Mouse (Mus musculus) lung, postnatal 0 days (tissue): ENCODE results near the gene Aup1. TPM values are rescaled to one million over a fixed set of nuclear protein-coding genes. Genes with fewer than 3 reads are reported as not detected.

ENCODE experiments used
- ATAC-seq: fragments of 200-750 bp; cut with Nextera tagmentation; 2 replicates; pipeline ENCODE4 v1.8.0; 2017; ENCODE audit warnings: moderate library complexity
- DNase-seq: peaks from one replicate; pipeline ENCODE4 v3.0.0-alpha.2; 2016; ENCODE audit warnings: low spot score
- H3K27ac ChIP-seq: fragments of 300-500 bp; sonication (generic); 2 replicates; pipeline ENCODE4 v1.5.1; 2014; ENCODE audit warnings: antibody characterized with exemption, mild to moderate bottlenecking, low read length, mixed read lengths
- H3K27me3 ChIP-seq: fragments of 300-500 bp; sonication (generic); replicated peaks from 2 replicates; pipeline ENCODE4 v1.6.1; 2014; ENCODE audit warnings: low read length, mixed read lengths; ENCODE audit not compliant: insufficient read depth
- H3K36me3 ChIP-seq: fragments of 300-500 bp; sonication (generic); 2 replicates; pipeline ENCODE4 v1.6.1; 2014; ENCODE audit warnings: low read length, mixed read lengths; ENCODE audit not compliant: insufficient read depth
- H3K4me1 ChIP-seq: fragments of 300-500 bp; sonication (generic); 2 replicates; pipeline ENCODE4 v1.6.1; 2014; ENCODE audit warnings: antibody characterized with exemption, low read depth, low read length, mixed read lengths; ENCODE audit not compliant: insufficient read depth
- H3K4me2 ChIP-seq: fragments of 300-500 bp; sonication (generic); replicated peaks from 2 replicates; pipeline ENCODE4 v1.6.1; 2014; ENCODE audit warnings: low read depth, mild to moderate bottlenecking, low read length, moderate library complexity, mixed read lengths
- H3K4me3 ChIP-seq: fragments of 300-500 bp; sonication (generic); 2 replicates; pipeline ENCODE4 v1.5.1; 2014; ENCODE audit warnings: low read depth, low read length
- H3K9ac ChIP-seq: fragments of 300-500 bp; sonication (generic); replicated peaks from 2 replicates; pipeline ENCODE4 v1.6.1; 2014; ENCODE audit warnings: low read depth, mild to moderate bottlenecking
- H3K9me3 ChIP-seq: fragments of 300-500 bp; sonication (generic); 2 replicates; pipeline ENCODE4 v1.6.1; 2016; ENCODE audit warnings: low read length, mixed read lengths
- CTCF ChIP-seq: IDR thresholded peaks from 2 replicates; pipeline ENCODE4 v1.5.1; 2016; ENCODE audit warnings: antibody characterized with exemption, mild to moderate bottlenecking
- EP300 ChIP-seq: IDR thresholded peaks from 2 replicates; pipeline ENCODE4 v1.6.1; 2016; ENCODE audit warnings: antibody characterized with exemption, mild to moderate bottlenecking, control low read depth
- WGBS: fragments of 180-500 bp; shearing (Covaris S2); extraction: QIAGEN DNeasy Blood & Tissue Kit; methylation state at CpG from one replicate; pipeline ENCODE4 v1.1.7; 2014; 5-methylcytosine and 5-hydroxymethylcytosine counted together
- polyA plus RNA-seq: library from polyadenylated mRNA; unstranded; fragments of >200 nt; fragmentation: Nextera tagmentation; extraction: Ambion mirVana; gene quantifications from 2 replicates; pipeline ENCODE4 v1.2.1, GENCODE M21; 2015

The Aup1 gene
- polyA plus RNA-seq, 1 experiment from 2014 or later, result 201 TPM

DNA sequence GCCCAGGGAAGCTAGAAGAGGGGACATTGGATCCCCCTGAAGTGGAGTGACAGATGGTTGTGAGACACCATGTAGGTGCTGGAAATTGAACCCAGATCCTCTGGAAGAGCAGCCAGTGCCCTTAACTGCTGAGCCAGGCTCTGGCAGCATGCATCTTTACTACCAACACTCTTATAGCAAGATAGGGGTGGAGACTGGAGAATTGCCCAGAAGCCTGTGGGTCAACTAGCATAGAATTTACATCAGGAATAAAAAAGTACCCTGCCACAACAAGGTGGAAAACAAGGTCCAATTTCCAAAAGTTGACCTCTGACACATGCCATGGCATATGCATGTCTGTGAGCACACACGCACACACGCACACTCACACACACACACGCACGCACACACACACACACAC, 29.1 kb upstream of the Aup1 start:
- Histone ChIP-seq H3K4me1 (no peaks in the 10 kb centered on the region), H3K9ac (no peak overlapping the region), H3K9me3 (no peaks in the 10 kb centered on the region), H3K4me3 (no peak overlapping the region), H3K36me3 (no peaks in the 10 kb centered on the region), H3K4me2 (no peak overlapping the region), H3K27ac (no peak overlapping the region), H3K27me3 (no peaks in the 10 kb centered on the region)
- 87% methylated on average over 4 of the region's 4 CpGs for WGBS
- DNase-seq (no peak), ATAC-seq (no peak)
- TF ChIP-seq CTCF (no peak), EP300 (no peak)

DNA sequence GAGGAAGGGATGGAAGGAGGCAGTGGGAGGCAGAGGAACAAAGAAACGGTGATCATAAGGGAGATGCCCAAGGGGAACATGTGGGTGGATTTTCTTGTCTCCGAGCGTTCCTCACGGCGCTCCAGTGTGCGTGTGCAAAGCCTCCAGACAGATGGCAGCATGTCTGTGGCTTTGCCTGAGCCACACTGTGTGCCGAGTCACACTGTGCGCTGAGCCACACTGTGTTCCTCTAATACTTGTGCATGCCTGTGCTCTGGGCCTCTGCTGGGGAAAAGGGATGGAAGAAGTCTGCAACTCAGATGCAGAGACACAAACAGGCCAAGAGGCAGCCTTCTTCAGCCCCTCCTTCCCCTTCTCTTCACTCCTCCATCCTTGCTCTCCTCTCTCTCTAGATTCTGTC, 27.0 kb upstream of the Aup1 start:
- no peak for TF ChIP-seq EP300
- TF ChIP-seq CTCF, result no peak
- no peak for ATAC-seq

DNA sequence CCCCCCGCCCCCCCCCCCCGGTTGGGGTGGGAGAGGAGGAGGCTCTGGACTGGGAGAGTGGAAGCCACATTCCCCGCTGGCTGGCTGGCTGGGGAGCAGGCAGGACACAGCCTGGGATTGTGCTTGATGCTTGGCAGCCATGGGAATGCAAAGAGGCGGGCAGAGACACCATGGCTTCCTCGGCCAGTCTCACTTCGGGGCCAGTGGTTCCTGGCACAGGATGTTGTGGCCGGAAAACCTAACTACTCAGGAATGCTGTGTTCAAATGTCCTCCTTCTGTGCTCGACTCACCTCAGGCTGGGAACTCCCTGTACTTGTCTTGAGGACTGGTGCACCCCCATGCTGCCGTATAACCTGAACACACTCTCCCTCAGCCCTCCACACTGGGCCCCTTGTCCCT, 26.6 kb upstream of the Aup1 start:
- Histone ChIP-seq H3K27ac (peak overlapping the region; percentile 28; the same call in 1 of the 2 replicates), H3K4me1 (peaks cover 5% of the 10 kb centered on the region; the same call in 1 of the 2 replicates), H3K4me3 (no peak overlapping the region), H3K9ac (no peak overlapping the region), H3K9me3 (no peaks in the 10 kb centered on the region), H3K36me3 (no peaks in the 10 kb centered on the region), H3K4me2 (no peak overlapping the region), H3K27me3 (no peaks in the 10 kb centered on the region)
- DNase-seq, result peak; percentile 64
- TF ChIP-seq CTCF (no peak), EP300 (peak; percentile 38; the same call in 1 of the 2 replicates)
- WGBS, result 21% methylated on average over 7 of the region's 9 CpGs
- peak; percentile 80 for ATAC-seq

More for the DNA sequence above, 27.0 kb upstream of the Aup1 start:
- H3K4me3 ChIP-seq, result no peak overlapping the region
- 73% methylated on average over 8 of the region's 8 CpGs for WGBS
- H3K27ac ChIP-seq, result peak overlapping the region; percentile 28; the same call in 1 of the 2 replicates
- H3K4me1 ChIP-seq, result peaks cover 2% of the 10 kb centered on the region; the same call in 1 of the 2 replicates
- no peaks in the 10 kb centered on the region for H3K36me3 ChIP-seq
- H3K4me2 ChIP-seq, result no peak overlapping the region
- H3K9me3 ChIP-seq, result no peaks in the 10 kb centered on the region
- no peak for DNase-seq
- H3K27me3 ChIP-seq, result no peaks in the 10 kb centered on the region
- H3K9ac ChIP-seq, result no peak overlapping the region

DNA sequence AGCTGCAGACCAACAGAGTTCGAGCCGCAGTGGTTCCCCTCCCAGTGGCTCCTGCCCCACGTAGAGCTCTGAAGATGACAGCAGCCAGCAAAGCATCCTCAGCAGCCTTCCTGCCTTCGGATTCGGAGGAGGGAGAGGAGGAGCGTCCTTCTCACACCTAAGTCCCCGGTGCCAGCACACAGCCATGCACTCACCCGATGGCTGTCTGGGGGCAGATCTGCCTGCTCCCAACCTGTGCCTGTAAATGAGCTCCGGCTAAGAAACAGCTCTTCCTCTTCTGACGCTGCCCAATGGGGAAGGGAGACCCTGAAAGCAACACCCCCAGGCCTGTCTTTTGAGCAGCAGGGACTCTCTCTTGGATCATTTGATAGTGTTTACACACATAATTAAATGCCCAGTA, 24.5 kb upstream of the Aup1 start:
- TF ChIP-seq CTCF (no peak), EP300 (no peak)
- Histone ChIP-seq H3K4me2 (no peak overlapping the region), H3K9me3 (no peaks in the 10 kb centered on the region), H3K27me3 (no peaks in the 10 kb centered on the region), H3K27ac (no peak overlapping the region), H3K9ac (no peak overlapping the region), H3K36me3 (no peaks in the 10 kb centered on the region), H3K4me1 (peaks cover 8% of the 10 kb centered on the region; the same call in 1 of the 2 replicates), H3K4me3 (no peak overlapping the region)
- WGBS, result 49% methylated on average over 10 of the region's 10 CpGs
- DNase-seq (no peak), ATAC-seq (no peak)

DNA sequence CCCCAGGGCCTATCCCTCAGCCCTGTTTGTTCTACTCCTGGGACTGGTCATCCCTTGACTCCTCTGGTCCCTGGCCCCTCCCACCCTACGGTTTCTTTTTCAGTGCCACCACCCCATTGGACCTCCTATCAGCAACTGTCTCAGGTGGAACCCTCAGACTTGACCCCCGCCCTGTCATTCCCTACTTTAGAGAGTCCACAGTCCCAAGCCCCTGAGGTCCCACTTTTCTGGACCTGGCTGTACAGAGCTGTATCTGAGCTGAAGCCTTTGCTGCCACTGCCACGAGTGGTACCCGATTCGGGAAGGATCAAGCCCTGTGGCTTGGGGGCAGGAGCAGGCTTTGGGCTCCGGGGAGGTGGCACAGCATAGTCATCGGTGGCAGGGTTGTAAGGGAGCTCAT, 23.2 kb upstream of the Aup1 start:
- Histone ChIP-seq H3K9me3 (no peaks in the 10 kb centered on the region), H3K27me3 (no peaks in the 10 kb centered on the region), H3K27ac (no peak overlapping the region), H3K4me1 (peaks cover 8% of the 10 kb centered on the region; the same call in 1 of the 2 replicates), H3K4me2 (no peak overlapping the region), H3K36me3 (no peaks in the 10 kb centered on the region), H3K9ac (no peak overlapping the region), H3K4me3 (no peak overlapping the region)
- WGBS, result 78% methylated on average over 7 of the region's 7 CpGs
- no peak for DNase-seq
- no peak for TF ChIP-seq EP300
- no peak for TF ChIP-seq CTCF
- ATAC-seq, result no peak

DNA sequence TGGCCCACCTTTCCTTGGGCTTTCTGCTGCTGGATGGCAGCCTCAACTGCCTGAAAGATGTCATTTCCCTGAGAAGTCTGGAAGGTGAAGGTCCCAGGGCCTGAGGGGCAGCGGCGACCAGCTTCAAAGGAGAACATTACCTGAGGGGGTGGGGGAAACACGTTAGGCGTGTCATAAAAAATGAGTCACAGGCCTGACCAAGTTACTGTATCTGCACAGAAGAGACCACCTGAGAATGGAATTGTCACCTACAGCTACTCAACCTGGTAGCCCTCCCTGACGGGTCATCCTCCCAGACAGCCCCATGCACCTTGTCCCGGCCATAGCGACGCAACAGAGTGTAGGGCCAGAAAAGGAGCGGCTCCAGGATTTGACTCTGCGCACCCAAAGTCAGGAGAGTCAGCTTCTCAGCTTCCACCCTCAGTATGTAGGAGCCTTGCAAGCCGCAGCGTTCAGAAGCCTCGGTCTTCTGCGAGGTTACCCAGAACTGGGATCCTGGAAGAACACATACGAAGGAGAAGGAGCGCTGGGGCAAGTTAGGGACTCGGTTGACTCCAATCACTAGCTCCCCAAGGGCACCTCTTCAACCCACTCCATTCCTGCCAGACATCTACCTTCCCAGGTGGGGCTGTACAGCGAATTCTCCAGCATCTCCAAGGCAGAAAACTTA, 22.3 kb upstream of the Aup1 start:
- H3K9ac ChIP-seq, result 0 out of 2 replicates have a peak overlapping the region, but pooled peaks have one; percentile 51
- 51% methylated on average over 18 of the region's 18 CpGs for WGBS
- H3K4me3 ChIP-seq, result peak overlapping the region; percentile 57
- H3K27ac ChIP-seq, result no peak overlapping the region
- no peaks in the 10 kb centered on the region for H3K27me3 ChIP-seq
- peak overlapping the region; percentile 84 for H3K4me2 ChIP-seq
- DNase-seq (no peak), ATAC-seq (no peak)
- TF ChIP-seq EP300, result no peak
- no peak for TF ChIP-seq CTCF
- no peaks in the 10 kb centered on the region for H3K9me3 ChIP-seq
- no peaks in the 10 kb centered on the region for H3K36me3 ChIP-seq
- peaks cover 8% of the 10 kb centered on the region; the same call in 1 of the 2 replicates for H3K4me1 ChIP-seq
